Mouse (Mus musculus) left cerebral cortex, adult 18-20 months (tissue): Measurements from ENCODE around the gene Isl1. TPM values are rescaled to one million over a fixed set of nuclear protein-coding genes. Genes with fewer than 3 reads are reported as not detected.

Experiments used
- DNase-seq, 2 experiments: peaks; one replicate each; pipeline ENCODE4 v3.0.0; 2021 to 2022; ENCODE audit warnings: low spot score in 2 of 2, mixed read lengths in 1 of 2
- long read RNA-seq, 2 experiments: library from polyadenylated mRNA; stranded (forward); transcript quantifications; one replicate each; pipeline ENCODE4 v2.0.0; 2021
- total RNA-seq, 2 experiments: library from RNA; stranded (reverse); gene quantifications; 2 replicates each; pipeline ENCODE4 v1.2.3; 2021

Gene Isl1
- 1 to 10 TPM; 1.2 to 1.4 TPM for total RNA-seq
- long read RNA-seq, experiment 1, partial matches to known transcripts: 0 of 2 reads
- long read RNA-seq, experiment 1, other reads (novel, unspliced or antisense): 1 of 2 reads
- long read RNA-seq, experiment 2, partial matches to known transcripts: 1 of 2 reads
- long read RNA-seq, experiment 2, other reads (novel, unspliced or antisense): 0 of 2 reads

DNA sequence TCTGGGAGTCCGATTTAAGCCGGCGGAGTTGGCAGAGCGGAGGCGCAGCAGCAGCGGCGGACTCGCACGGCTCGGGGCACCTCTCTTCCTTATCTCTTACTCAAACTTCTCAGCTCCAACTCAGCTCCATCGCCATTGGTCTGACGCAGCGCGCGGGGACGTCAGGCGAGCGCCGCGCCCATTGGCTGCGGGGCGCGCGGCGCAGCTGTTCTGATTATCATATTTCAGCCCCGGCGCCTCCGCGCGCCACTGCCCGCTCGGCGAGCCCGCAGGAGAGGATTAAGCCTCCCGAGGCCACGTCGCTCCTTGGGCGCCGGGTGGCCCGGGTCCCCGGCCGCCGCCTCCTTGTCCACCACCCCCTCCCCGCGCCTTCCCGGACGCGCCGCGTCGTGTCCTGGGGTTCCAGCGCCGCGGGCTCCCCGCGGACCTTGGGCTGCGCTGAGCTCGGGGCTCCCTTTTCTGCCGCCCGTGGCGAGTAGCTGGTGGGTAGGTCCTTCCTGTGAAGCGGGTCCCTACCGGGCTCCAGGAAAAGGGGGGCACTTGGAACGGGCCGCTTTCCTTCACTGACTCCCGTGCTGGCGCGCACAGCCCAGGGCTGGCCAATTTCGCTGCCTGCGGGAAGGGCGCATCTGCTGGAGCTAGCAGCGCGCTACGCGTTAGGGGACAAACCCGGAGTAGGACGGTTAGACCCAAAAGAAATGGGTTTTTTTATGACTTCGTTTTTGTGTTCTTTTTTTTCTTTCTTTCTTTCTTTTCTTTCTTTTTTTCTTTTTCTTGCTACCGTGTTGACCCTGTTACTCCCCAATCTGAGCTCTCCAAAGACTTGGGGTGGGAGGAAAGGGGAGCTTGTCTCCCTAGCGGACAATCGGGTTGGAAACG is at the start of gene Isl1:
TSS of gene Isl1 (minus strand) at position 106 of the 879 bp plus-strand sequence.
- peak in 1 of 2 experiments; percentile 28 for DNase-seq

GRCm38 (mm10) chr13:116335763-116336162 is 26.3 kb upstream of the Isl1 start:
- DNase-seq: no peak

- no peak for DNase-seq
Measured at GRCm38 (mm10) chr13:116313636-116314530, 4.4 kb upstream of the Isl1 start.

GRCm38 (mm10) chr13:116311871-116312720 is 2.6 kb upstream of the Isl1 start:
- DNase-seq: no peak

DNA sequence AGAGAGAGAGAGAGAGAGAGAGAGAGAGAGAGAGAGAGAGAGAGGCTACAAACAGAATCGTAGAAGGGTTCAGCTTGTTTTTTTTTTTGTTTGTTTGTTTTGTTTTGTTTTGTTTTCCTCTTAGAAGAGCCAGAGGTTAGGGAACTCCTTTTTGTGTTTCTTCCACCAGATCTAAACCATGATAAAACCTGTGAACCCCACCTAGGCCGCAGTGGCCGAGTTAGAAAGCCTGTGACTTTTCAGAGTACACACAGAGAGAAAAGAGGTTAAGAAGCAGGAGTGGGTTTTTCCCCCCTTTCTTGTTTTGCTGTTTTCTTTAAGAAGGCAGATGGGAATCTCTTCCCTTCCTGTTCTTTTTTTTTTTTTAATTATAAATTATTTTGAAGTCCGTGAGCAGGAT is 1.5 kb upstream of the Isl1 start:
- DNase-seq: no peak

GRCm38 (mm10) chr13:116310463-116310765 is 925 bp upstream of the Isl1 start:
- DNase-seq: no peak

DNA sequence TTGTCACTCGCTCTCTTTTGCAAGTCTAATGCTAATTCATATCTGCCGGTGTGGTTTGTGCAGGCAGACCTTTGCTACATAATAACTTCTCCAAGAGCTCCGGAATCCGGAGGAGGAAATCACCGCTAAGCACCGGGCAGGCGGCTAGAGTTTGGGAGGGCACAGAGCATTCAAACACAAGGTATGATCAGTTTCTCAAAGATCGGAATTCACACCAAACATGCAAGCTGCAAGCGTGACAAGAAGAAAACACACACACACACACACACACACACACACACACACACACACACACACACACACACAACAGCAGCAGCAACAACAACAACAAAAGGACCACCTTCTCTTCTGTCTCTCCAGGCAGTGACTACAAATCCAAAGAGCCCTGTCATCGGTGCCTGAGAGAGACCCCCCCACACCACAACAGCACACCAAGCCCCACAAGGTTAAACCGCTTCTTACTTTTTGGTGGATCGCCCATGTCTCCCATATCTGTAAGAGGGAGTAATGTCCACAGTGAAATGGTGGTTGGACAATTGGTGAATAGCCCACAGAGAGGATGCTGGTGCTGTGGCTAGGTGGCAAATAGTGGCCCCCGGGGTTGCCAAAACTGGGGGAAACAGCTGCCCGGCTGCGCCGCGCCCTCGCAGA is 431 bp downstream of the Isl1 start:
- no peak for DNase-seq

GRCm38 (mm10) chr13:116308121-116308932 is 1.2 kb downstream of the Isl1 start:
- DNase-seq: no peak

GRCm38 (mm10) chr13:116306591-116306990 is 2.9 kb downstream of the Isl1 start:
- DNase-seq: no peak

- DNase-seq: no peak
Measured at GRCm38 (mm10) chr13:116305721-116306120, 3.8 kb downstream of the Isl1 start.

- DNase-seq: no peak
Measured at GRCm38 (mm10) chr13:116304713-116305470, 4.6 kb downstream of the Isl1 start.

GRCm38 (mm10) chr13:116303766-116304165 is 5.7 kb downstream of the Isl1 start:
- no peak for DNase-seq

DNA sequence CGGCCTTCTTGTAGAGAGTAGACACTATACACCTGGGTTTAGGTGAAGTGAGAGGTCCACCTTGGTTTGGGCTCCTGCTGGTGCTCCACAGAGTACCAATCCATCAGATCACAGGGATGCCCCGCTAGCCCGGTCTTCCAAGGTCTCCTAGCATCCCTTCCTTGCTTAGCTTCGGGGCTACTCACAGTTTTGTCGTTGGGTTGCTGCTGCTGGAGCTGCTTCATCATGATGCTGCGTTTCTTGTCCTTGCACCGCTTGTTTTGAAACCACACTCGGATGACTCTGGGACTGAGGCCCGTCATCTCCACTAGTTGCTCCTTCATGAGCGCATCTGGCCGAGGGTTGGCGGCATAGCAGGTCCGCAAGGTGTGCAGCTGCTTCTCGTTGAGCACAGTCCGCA is 6.6 kb downstream of the Isl1 start:
- DNase-seq: no peak

- no peak for DNase-seq
Measured at GRCm38 (mm10) chr13:116301706-116302105, 7.8 kb downstream of the Isl1 start.

DNA sequence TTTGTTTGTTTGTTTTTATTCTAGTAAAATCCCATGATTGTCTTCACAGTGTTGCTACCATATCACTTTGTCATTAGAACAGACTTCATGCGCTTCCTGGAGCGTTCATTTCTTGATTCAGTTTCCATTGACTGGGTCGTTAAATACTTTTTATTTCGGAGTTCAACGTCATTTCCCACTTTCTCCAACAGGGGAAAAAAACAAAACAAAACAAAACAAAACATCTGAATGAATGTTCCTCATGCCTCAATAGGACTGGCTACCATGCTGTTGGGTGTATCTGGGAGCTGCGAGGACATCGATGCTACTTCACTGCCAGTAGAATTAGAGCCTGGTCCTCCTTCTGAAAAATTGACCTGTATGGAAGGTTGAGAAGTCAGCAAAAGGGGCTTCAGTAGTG is 10.2 kb downstream of the Isl1 start:
- no peak for DNase-seq

GRCm38 (mm10) chr13:116298641-116299170 is 10.8 kb downstream of the Isl1 start:
- DNase-seq: no peak

DNA sequence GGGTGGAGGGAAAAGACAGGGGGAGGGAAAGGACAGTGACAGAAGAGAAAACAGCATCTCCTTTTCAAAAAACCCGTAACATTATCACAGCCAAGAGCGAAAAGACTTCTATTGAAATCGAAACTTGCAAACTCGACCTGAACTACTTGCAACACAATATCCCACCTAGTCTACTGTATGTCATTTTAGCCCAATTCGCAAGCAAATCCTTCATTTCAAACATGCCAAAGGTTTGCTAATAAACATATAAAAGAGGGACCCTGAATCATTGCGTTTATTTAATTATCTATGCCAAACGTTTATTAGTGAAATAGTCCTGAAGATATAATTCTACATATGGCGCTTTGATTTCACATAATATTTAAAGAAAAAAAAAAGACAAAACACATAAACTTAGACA is 11.5 kb downstream of the Isl1 start:
- no peak for DNase-seq

DNA sequence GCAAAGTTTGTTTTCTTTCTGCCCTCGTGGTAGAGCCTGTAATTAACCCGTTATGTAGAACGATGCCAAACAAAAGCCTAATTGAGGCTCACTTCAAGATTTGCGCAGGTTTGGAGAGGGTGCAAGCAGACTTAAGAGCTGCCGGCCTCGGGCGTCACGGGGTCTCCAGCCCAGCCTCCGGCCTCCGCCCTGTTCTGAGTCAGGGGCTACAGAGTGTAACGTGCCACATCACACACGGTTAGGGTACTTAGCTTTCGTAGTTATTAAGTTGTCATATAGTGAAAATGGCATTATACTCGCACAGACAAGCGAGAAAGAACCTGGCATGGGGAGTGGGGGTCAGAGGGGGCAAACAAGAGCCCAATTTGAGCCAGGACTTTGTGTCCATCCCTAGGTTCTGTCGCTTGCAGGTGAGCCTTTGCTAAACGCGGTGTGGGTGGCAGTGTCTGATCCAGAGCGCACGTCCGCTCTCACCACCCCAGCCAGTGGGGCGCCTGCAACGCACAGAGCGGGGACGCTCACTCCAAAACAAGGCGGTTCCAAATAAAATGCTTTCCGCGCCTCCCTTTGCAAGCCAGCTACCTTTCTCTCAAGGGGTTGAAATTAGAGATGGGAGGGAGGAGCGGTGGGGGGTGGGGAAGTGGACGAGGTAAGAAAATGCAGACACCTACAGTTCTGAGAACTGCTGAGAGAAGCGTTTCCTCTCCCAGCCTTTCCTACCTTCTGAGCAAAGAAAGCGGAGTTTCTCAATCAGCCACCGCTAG is 12.3 kb downstream of the Isl1 start:
- no peak for DNase-seq
